Mouse (Mus musculus) liver, adult 2 months (tissue): ENCODE measurements around the gene Taf8. TPM values are rescaled to one million over a fixed set of nuclear protein-coding genes. Genes with fewer than 3 reads are reported as not detected.

Experiments used
- DNase-seq: peaks from one replicate; pipeline ENCODE4 v3.0.0-alpha.2; 2011; ENCODE audit warnings: low read depth, low spot score; ENCODE audit errors: extremely low read depth
- H3K27ac ChIP-seq: fragments of 200-500 bp; replicated peaks from 2 replicates; pipeline ENCODE4 v1.5.1; 2012; ENCODE audit warnings: low read depth, mild to moderate bottlenecking, control low read depth, inconsistent platforms, low read length; ENCODE audit not compliant: insufficient read depth
- H3K27me3 ChIP-seq: fragments of 200-500 bp; 2 replicates; pipeline ENCODE4 v1.6.1; 2012; ENCODE audit warnings: mild to moderate bottlenecking, moderate library complexity, low read length, inconsistent platforms; ENCODE audit not compliant: control insufficient read depth, insufficient read depth
- H3K36me3 ChIP-seq: fragments of 200-500 bp; 2 replicates; pipeline ENCODE4 v1.6.1; 2012; ENCODE audit warnings: low read length, inconsistent platforms; ENCODE audit not compliant: control insufficient read depth, insufficient read depth
- H3K4me1 ChIP-seq: fragments of 200-500 bp; 2 replicates; pipeline ENCODE4 v1.6.1; 2011; ENCODE audit warnings: low read length; ENCODE audit not compliant: control insufficient read depth, insufficient read depth
- H3K4me3 ChIP-seq: fragments of 200-500 bp; 2 replicates; pipeline ENCODE4 v1.5.1; 2011; ENCODE audit warnings: low read depth, mild to moderate bottlenecking, control low read depth, low read length, moderate library complexity; ENCODE audit not compliant: insufficient read depth
- H3K79me2 ChIP-seq: fragments of 200-500 bp; 2 replicates; pipeline ENCODE4 v1.6.1; 2012; ENCODE audit warnings: inconsistent platforms, mild to moderate bottlenecking, low read length, moderate library complexity; ENCODE audit not compliant: control insufficient read depth, insufficient read depth
- H3K9ac ChIP-seq: fragments of 200-500 bp; 2 replicates; pipeline ENCODE4 v1.6.1; 2012; ENCODE audit warnings: low read depth, mild to moderate bottlenecking, control low read depth, inconsistent platforms, low read length
- CTCF ChIP-seq: fragments of 200-500 bp; IDR thresholded peaks from 2 replicates; pipeline ENCODE4 v1.5.1; 2011; ENCODE audit warnings: low read depth, low read length, control low read depth
- POLR2A ChIP-seq: fragments of 200-500 bp; IDR thresholded peaks from 2 replicates; pipeline ENCODE4 v1.6.1; 2011; ENCODE audit warnings: low read length, control low read depth; ENCODE audit not compliant: insufficient read depth; ENCODE audit errors: extremely low read depth
- WGBS: fragments of 180-500 bp; shearing (Covaris S2); methylation state at CpG from one replicate; pipeline ENCODE4 v1.1.7; 2018; 5-methylcytosine and 5-hydroxymethylcytosine counted together
- polyA plus RNA-seq: library from polyadenylated mRNA; depleted of rRNA; stranded (reverse); fragments of >200 nt; gene quantifications from 2 replicates; pipeline ENCODE4 v1.2.3, GENCODE M21; 2012
- total RNA-seq: library from RNA; depleted of rRNA; stranded (reverse); fragments of >200 nt; gene quantifications from 2 replicates; pipeline ENCODE4 v1.2.3, GENCODE M21; 2014

The Taf8 gene
- total and polyA plus RNA-seq, 2 experiments = 8.2 to 9.6 TPM

DNA sequence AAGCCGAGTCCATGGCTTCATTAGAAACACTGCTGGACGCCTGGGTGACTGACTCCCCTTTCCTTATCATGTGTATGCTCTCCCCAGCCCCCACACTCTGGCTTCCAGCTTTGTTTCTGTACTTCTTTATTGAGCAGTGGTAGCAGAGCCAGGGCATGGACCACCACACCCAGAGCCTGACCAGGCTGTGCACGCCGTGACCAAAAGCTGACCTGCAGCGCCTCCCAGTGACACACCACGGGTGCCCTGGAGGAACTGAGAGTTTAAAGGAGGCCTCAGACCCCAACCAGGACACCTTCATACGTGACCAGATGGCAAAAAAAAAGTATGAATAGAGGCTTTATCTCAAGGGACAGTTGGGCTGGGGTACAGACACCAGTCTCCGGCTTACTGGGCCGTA lies 11.3 kb downstream of the Taf8 start:
- whole genome bisulfite sequencing = 86% methylated on average over 9 of the region's 9 CpGs
- H3K27ac ChIP-seq = no peak overlapping the region
- H3K4me3 ChIP-seq = no peak overlapping the region
- H3K79me2 ChIP-seq = no peaks in the 10 kb centered on the region
- no peak overlapping the region for H3K9ac ChIP-seq
- H3K4me1 ChIP-seq = peaks cover 3% of the 10 kb centered on the region; the same call in 1 of the 2 replicates
- no peak for DNase-seq
- no peaks in the 10 kb centered on the region for H3K27me3 ChIP-seq
- H3K36me3 ChIP-seq = peaks cover 24% of the 10 kb centered on the region; the same call in 1 of the 2 replicates
- peak; percentile 17 for TF ChIP-seq CTCF
- no peak for TF ChIP-seq POLR2A

DNA sequence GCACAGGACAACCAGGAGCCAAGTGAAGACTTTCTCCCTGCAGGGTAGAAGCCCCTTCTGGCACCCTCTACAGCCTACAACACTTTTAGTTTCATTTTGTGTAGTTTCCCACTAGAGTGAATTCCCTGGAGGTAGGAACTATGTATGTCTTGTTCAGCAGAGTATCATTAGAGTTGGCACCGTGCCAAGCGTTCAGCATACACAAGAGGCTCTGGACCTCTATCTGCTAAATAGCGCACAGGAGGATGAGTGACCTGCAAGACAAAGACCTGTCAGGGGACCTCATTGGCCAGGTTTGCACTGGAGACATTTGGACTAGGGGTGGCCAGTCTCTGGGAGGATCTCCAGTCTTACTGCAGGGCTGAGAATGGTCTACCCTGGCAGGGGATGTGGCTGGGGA lies 16.3 kb downstream of the Taf8 start:
- DNase-seq = no peak
- no peaks in the 10 kb centered on the region for H3K27me3 ChIP-seq
- H3K36me3 ChIP-seq = peaks cover 5% of the 10 kb centered on the region; the same call in 1 of the 2 replicates
- H3K4me3 ChIP-seq = no peak overlapping the region
- TF ChIP-seq CTCF (no peak), POLR2A (no peak)
- 25% methylated on average over 3 of the region's 3 CpGs for WGBS
- no peak overlapping the region for H3K9ac ChIP-seq
- H3K27ac ChIP-seq = no peak overlapping the region
- peaks cover 3% of the 10 kb centered on the region; the same call in 1 of the 2 replicates for H3K4me1 ChIP-seq
- H3K79me2 ChIP-seq = no peaks in the 10 kb centered on the region

DNA sequence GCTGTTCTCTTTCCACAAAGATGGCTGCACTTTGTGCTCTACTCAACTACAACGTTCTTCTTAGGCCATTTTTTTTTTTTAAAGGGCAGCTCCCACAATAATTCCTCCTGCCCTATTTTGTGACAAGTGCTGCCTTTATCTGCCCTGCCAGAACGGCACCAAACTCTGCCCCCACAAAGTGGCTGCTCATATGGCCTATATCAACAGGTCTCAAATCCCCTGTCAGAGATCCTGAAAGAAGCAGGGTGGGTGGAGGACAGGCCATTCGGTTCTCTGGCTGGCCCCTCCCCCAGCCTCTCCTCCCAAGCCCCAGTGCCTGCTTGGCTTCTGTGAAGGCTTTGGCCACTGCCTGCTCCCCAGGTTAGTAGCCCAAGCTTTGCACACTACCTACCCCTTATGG lies 17.1 kb downstream of the Taf8 start:
- H3K27ac ChIP-seq = no peak overlapping the region
- H3K4me1 ChIP-seq = peaks cover 3% of the 10 kb centered on the region; the same call in 1 of the 2 replicates
- H3K9ac ChIP-seq = no peak overlapping the region
- TF ChIP-seq POLR2A (no peak), CTCF (no peak)
- peaks cover 3% of the 10 kb centered on the region; the same call in 1 of the 2 replicates for H3K36me3 ChIP-seq
- WGBS = 15% methylated on average over 3 of the region's 3 CpGs
- no peak for DNase-seq
- H3K4me3 ChIP-seq = no peak overlapping the region
- no peaks in the 10 kb centered on the region for H3K79me2 ChIP-seq
- no peaks in the 10 kb centered on the region for H3K27me3 ChIP-seq

DNA sequence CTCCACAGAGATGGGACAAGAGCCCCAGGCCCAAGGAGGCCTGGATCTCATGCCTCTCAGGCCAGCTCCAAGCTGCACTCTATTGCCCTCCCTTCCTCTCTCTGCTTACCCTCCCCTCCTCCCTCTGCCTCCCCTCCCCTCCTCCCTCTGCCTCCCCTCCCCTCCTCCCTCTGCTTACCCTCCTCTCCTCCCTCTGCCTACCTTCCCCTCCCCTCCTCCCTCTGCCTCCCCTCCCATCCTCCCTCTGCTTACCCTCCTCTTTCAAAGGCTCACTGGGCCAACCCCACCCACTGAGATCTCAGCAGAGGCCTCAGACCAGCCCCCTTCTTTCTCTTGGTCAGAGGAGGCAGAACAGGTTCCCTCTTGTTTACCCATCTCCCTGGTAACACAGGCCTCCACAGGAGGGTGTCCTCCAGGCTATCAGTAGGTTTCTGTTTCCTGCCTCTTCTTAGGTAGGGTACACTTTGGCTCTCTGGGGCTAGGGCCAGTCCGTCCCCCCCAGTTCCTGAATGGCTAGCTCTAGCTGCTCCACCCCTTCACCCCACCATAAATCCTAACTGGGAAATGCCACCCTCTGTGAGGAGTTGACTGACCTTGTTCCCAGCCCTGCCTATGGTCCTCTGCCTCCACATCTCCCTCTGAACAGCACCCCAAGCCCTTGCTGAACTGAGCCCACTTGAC lies 17.7 kb downstream of the Taf8 start:
- H3K36me3 ChIP-seq = peaks cover 3% of the 10 kb centered on the region; the same call in 1 of the 2 replicates
- no peak overlapping the region for H3K9ac ChIP-seq
- TF ChIP-seq CTCF = no peak
- TF ChIP-seq POLR2A = no peak
- no peaks in the 10 kb centered on the region for H3K79me2 ChIP-seq
- no peak for DNase-seq
- no peak overlapping the region for H3K4me3 ChIP-seq
- H3K4me1 ChIP-seq = peaks cover 3% of the 10 kb centered on the region; the same call in 1 of the 2 replicates
- H3K27me3 ChIP-seq = no peaks in the 10 kb centered on the region
- H3K27ac ChIP-seq = no peak overlapping the region
- 93% methylated on average over 1 of the region's 1 CpGs for WGBS

DNA sequence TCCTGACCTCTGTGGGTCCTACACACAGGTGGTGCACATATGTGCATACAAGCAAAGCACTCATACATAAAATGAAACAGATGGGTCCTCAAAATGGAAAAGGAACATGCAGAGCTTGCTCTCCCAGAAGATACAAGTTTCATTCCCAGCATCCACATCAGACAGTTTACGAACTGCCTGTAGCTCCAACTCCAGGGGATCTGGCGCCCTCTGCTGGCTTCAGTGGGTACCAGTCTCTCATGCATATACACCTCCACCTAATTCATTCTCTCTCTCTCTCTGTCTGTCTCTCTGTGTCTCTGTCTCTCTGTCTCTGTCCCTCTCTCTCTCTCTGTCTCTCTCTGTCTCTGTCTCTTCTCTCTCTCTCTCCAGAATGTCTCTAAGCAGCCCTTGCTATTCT lies 19.7 kb downstream of the Taf8 start:
- peak; percentile 58 for DNase-seq
- Histone ChIP-seq H3K4me3 (no peak overlapping the region), H3K9ac (no peak overlapping the region), H3K4me1 (no peaks in the 10 kb centered on the region), H3K36me3 (no peaks in the 10 kb centered on the region), H3K27me3 (no peaks in the 10 kb centered on the region), H3K27ac (no peak overlapping the region), H3K79me2 (no peaks in the 10 kb centered on the region)
- 20% methylated on average over 2 of the region's 2 CpGs for WGBS
- TF ChIP-seq CTCF (peak; percentile 93), POLR2A (no peak)

DNA sequence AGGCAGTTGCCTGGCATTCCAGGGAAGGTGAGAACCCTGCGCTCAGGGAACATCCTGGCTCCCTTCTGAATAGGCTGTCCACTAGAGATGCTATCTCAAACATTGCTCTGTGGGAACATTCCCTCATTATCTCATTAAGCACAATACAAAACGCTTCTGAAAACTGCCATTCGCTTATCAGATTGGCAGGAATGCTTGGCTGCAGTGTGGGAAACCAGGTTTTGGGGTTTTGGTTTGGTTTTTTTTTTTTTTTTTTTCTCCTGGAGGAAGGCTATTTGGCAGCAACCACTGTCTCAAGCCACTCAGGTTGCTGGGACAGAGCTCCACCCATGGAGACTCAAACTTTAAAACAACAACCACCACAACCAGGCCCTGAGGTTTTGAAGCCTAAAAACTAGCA lies 22.2 kb downstream of the Taf8 start:
- Histone ChIP-seq H3K36me3 (no peaks in the 10 kb centered on the region), H3K27me3 (no peaks in the 10 kb centered on the region), H3K79me2 (no peaks in the 10 kb centered on the region), H3K4me3 (no peak overlapping the region), H3K9ac (no peak overlapping the region), H3K4me1 (no peaks in the 10 kb centered on the region), H3K27ac (no peak overlapping the region)
- no peak for DNase-seq
- TF ChIP-seq CTCF (no peak), POLR2A (no peak)
- WGBS = 64% methylated on average over 3 of the region's 3 CpGs
